Mouse (Mus musculus) liver, adult 2 months (tissue): ENCODE results near the gene Tef. TPM values are rescaled to one million over a fixed set of nuclear protein-coding genes. Genes with fewer than 3 reads are reported as not detected.

Experiments
- DNase-seq: peaks from one replicate; pipeline ENCODE4 v3.0.0-alpha.2; 2011; ENCODE audit warnings: low read depth, low spot score; ENCODE audit errors: extremely low read depth
- H3K27ac ChIP-seq: fragments of 200-500 bp; replicated peaks from 2 replicates; pipeline ENCODE4 v1.5.1; 2012; ENCODE audit warnings: low read depth, mild to moderate bottlenecking, control low read depth, inconsistent platforms, low read length; ENCODE audit not compliant: insufficient read depth
- H3K27me3 ChIP-seq: fragments of 200-500 bp; 2 replicates; pipeline ENCODE4 v1.6.1; 2012; ENCODE audit warnings: mild to moderate bottlenecking, moderate library complexity, low read length, inconsistent platforms; ENCODE audit not compliant: control insufficient read depth, insufficient read depth
- H3K36me3 ChIP-seq: fragments of 200-500 bp; 2 replicates; pipeline ENCODE4 v1.6.1; 2012; ENCODE audit warnings: low read length, inconsistent platforms; ENCODE audit not compliant: control insufficient read depth, insufficient read depth
- H3K4me1 ChIP-seq: fragments of 200-500 bp; 2 replicates; pipeline ENCODE4 v1.6.1; 2011; ENCODE audit warnings: low read length; ENCODE audit not compliant: control insufficient read depth, insufficient read depth
- H3K4me3 ChIP-seq: fragments of 200-500 bp; 2 replicates; pipeline ENCODE4 v1.5.1; 2011; ENCODE audit warnings: low read depth, mild to moderate bottlenecking, control low read depth, low read length, moderate library complexity; ENCODE audit not compliant: insufficient read depth
- H3K79me2 ChIP-seq: fragments of 200-500 bp; 2 replicates; pipeline ENCODE4 v1.6.1; 2012; ENCODE audit warnings: inconsistent platforms, mild to moderate bottlenecking, low read length, moderate library complexity; ENCODE audit not compliant: control insufficient read depth, insufficient read depth
- H3K9ac ChIP-seq: fragments of 200-500 bp; 2 replicates; pipeline ENCODE4 v1.6.1; 2012; ENCODE audit warnings: low read depth, mild to moderate bottlenecking, control low read depth, inconsistent platforms, low read length
- CTCF ChIP-seq: fragments of 200-500 bp; IDR thresholded peaks from 2 replicates; pipeline ENCODE4 v1.5.1; 2011; ENCODE audit warnings: low read depth, low read length, control low read depth
- POLR2A ChIP-seq: fragments of 200-500 bp; IDR thresholded peaks from 2 replicates; pipeline ENCODE4 v1.6.1; 2011; ENCODE audit warnings: low read length, control low read depth; ENCODE audit not compliant: insufficient read depth; ENCODE audit errors: extremely low read depth
- WGBS: fragments of 180-500 bp; shearing (Covaris S2); methylation state at CpG from one replicate; pipeline ENCODE4 v1.1.7; 2018; 5-methylcytosine and 5-hydroxymethylcytosine counted together
- polyA plus RNA-seq: library from polyadenylated mRNA; depleted of rRNA; stranded (reverse); fragments of >200 nt; gene quantifications from 2 replicates; pipeline ENCODE4 v1.2.3, GENCODE M21; 2012
- total RNA-seq: library from RNA; depleted of rRNA; stranded (reverse); fragments of >200 nt; gene quantifications from 2 replicates; pipeline ENCODE4 v1.2.3, GENCODE M21; 2014

Gene Tef
- total and polyA plus RNA-seq, 2 experiments, result 34.6 to 156 TPM

DNA sequence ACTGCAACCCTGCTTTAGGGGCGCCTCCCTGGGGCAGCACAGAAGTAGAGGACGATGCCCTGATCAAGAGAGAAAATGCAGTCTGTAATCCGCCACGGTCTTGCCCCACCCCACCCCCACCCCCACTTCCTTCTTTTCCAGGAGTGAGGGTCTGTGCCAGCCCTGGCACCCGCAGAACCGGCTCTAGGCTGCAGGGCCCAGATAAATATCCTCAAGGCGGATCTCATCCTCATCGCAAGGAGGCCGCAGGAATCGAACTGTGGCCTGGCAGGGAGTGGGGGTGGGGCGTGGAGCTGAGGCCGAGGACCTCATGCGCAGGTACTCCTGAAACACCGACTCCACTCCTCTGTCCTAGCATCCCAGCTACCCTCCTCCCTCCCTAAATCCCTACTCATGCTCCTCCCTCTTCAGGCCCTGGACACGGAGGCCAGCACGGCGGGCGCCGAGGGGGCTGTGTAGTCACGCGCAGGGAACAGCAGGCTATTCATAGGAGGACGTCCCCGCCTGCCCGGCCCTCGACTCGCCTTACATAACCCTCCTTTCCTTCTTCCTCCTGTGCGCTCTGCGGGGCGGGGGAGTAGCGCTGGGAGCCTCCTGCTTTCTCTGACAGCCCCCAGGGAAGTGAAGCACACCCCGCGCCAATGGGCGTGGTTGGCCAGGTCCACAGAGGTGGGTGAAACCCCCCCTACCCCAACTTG is 34.1 kb downstream of the Tef start:
- Histone ChIP-seq H3K79me2 (no peaks in the 10 kb centered on the region), H3K9ac (peak overlapping the region; percentile 78), H3K27ac (peak overlapping the region; percentile 98), H3K4me1 (peaks cover 34% of the 10 kb centered on the region), H3K27me3 (no peaks in the 10 kb centered on the region), H3K4me3 (peak overlapping the region; percentile 49), H3K36me3 (no peaks in the 10 kb centered on the region)
- TF ChIP-seq CTCF, result no peak
- TF ChIP-seq POLR2A, result peak; percentile 76
- peak; percentile 89 for DNase-seq
- 2% methylated on average over 33 of the region's 33 CpGs for WGBS

DNA sequence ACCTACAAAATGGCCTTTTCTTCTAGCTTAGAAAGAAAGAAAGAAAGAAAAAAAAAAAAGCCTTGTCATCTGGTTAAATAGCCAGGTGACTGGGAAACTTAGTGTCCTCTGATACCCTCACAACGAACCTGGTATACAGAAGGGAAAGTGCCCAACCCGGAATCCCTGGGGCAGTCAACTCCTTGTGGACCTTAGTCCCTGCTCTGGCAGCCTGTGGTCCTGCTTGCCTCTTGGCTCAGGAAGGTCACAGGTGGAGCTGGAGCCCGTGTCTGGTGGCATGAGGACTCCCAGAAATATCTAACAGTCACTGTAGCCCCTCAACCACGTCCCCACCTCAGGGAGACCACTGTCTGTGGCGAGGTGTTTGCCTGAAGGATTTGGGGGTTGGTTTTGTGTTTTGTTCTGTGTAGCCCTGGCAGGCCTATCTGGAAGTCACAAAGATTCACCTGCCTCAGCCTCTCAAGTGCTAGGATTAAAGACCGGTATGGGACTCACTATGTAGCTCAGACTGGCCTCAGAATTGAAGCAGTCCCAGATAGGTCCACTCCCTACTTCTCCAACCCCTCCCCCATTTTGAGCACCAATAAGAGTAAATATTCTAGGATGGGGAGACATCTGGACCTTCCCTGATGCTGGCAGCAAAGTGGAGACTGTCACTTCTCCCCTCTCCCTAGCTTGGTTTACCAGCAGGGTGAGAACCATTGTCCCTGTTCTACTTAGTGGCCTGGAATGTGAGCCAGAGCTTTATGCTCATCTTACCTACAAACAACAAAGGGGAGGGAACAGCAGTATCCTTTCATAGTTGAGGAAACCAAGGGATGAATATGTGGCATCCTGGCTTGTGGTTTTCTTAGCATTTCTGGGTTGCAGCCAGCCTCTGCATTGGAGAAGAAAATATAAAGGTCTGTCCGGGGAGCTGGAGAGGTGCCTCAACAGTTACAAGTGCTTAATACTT is 35.0 kb downstream of the Tef start:
- peaks cover 33% of the 10 kb centered on the region for H3K4me1 ChIP-seq
- H3K9ac ChIP-seq, result peak overlapping the region; percentile 78
- no peaks in the 10 kb centered on the region for H3K27me3 ChIP-seq
- 40% methylated on average over 7 of the region's 7 CpGs for WGBS
- TF ChIP-seq CTCF (no peak), POLR2A (0 out of 2 replicates have a peak, but pooled peaks have one; percentile 16)
- peak; percentile 90 for DNase-seq
- no peaks in the 10 kb centered on the region for H3K36me3 ChIP-seq
- no peaks in the 10 kb centered on the region for H3K79me2 ChIP-seq
- H3K27ac ChIP-seq, result peak overlapping the region; percentile 98
- peak overlapping the region; percentile 49; the same call in 1 of the 2 replicates for H3K4me3 ChIP-seq

DNA sequence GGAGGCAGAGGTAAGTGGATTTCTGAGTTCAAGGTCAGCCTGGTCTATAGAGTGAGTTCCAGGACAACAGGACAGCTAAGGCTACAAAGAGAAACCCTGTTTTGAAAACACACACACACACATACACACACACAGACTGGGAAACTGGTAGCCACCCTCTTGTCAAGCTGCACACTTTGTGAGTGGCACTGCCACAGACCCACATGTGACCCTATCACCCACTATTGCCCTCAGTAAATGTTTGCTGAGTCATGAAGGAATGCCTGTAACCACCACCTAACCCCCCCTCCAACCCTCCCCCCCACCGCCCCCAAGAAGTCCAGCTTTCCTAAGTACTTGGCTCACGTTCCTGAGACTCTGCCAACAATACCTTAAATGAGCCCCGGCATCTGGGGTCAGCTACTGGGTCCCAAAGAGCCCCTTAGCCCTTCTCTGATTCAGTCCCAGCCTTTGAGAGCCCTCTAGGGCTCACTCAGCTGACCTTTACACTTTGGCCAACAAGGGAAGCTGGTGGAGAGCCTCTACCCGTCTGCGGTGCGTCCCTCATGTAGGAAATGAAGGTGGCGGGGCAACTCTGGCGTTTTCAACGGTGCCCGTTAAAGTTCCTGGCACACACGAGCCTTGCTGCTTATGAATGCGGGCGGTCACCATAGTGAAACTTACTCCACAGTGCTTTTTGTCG is 36.5 kb downstream of the Tef start:
- WGBS, result 18% methylated on average over 14 of the region's 14 CpGs
- peak; percentile 78 for DNase-seq
- H3K27ac ChIP-seq, result peak overlapping the region; percentile 98
- peak overlapping the region; percentile 60 for H3K9ac ChIP-seq
- H3K4me1 ChIP-seq, result peaks cover 29% of the 10 kb centered on the region
- no peaks in the 10 kb centered on the region for H3K79me2 ChIP-seq
- H3K4me3 ChIP-seq, result no peak overlapping the region
- no peaks in the 10 kb centered on the region for H3K36me3 ChIP-seq
- no peak for TF ChIP-seq POLR2A
- no peaks in the 10 kb centered on the region for H3K27me3 ChIP-seq

DNA sequence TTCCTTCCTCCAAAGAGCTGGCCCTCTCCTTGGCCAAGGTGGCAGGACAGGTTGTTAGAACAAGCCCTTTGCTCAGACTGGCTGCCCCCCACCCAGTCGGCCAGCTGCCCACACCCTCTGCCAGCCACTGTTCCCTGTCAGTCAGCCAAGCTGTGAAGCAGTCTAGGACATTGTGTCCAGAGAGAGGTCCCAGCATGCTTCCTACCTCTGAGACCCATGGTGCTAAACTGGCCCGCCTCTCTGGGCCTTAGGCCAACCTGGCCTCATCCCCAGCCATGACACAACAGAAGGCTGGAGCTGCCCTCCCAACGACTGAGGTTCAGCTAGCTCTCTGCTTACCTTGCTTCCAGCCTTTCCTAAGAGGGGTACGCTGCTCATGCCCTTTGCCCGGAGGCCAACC is 37.4 kb downstream of the Tef start:
- Histone ChIP-seq H3K4me3 (no peak overlapping the region), H3K27ac (peak overlapping the region; percentile 98), H3K9ac (peak overlapping the region; percentile 19; the same call in 1 of the 2 replicates), H3K79me2 (no peaks in the 10 kb centered on the region), H3K27me3 (no peaks in the 10 kb centered on the region), H3K36me3 (no peaks in the 10 kb centered on the region), H3K4me1 (peaks cover 25% of the 10 kb centered on the region)
- 11% methylated on average over 5 of the region's 5 CpGs for WGBS
- peak; percentile 100 for DNase-seq
- TF ChIP-seq CTCF, result no peak
- no peak for TF ChIP-seq POLR2A

DNA sequence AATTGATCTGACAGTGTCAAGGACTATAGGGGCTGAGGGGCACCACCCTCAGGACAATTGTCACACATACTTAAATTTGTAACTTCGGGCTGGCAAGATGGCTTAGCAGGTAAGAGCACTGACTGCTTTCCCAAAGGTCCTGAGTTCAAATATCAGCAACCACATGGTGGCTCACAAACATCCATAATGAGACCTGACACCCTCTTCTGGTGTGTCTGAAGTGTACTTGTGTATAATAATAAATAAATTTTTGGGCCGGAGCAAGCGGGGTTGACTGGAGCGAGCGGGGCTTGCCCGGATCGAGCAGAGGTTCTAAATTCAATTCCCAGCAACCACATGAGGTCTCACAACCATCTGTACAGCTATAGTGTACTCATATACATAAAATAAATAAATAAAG is 38.1 kb downstream of the Tef start:
- no peak for DNase-seq
- H3K9ac ChIP-seq, result peak overlapping the region; percentile 17; the same call in 1 of the 2 replicates
- TF ChIP-seq CTCF (no peak), POLR2A (no peak)
- H3K36me3 ChIP-seq, result no peaks in the 10 kb centered on the region
- peaks cover 25% of the 10 kb centered on the region for H3K4me1 ChIP-seq
- no peaks in the 10 kb centered on the region for H3K79me2 ChIP-seq
- 71% methylated on average over 7 of the region's 7 CpGs for WGBS
- no peaks in the 10 kb centered on the region for H3K27me3 ChIP-seq
- H3K4me3 ChIP-seq, result no peak overlapping the region
- peak overlapping the region; percentile 88 for H3K27ac ChIP-seq
